Mouse (Mus musculus) embryonic facial prominence, embryonic 14.5 days (tissue): ENCODE measurements around the gene Slc2a8. TPM values are rescaled to one million over a fixed set of nuclear protein-coding genes. Genes with fewer than 3 reads are reported as not detected.

Experiments
- ATAC-seq: fragments of 200-750 bp; cut with Nextera tagmentation; 2 replicates; pipeline ENCODE4 v1.8.0; 2017; ENCODE audit warnings: low read depth, moderate number of reproducible peaks, moderate TSS enrichment
- DNase-seq: peaks from one replicate; pipeline ENCODE4 v3.0.0-alpha.2; 2015; ENCODE audit warnings: low spot score
- H3K27ac ChIP-seq: fragments of 300-500 bp; sonication (generic); replicated peaks from 2 replicates; pipeline ENCODE4 v1.5.1; 2014; ENCODE audit warnings: low read depth, mild to moderate bottlenecking, low read length, moderate library complexity
- H3K27me3 ChIP-seq: fragments of 300-500 bp; sonication (generic); replicated peaks from 2 replicates; pipeline ENCODE4 v1.6.1; 2014; ENCODE audit warnings: low read length; ENCODE audit not compliant: control insufficient read depth, insufficient read depth
- H3K36me3 ChIP-seq: fragments of 300-500 bp; sonication (generic); 2 replicates; pipeline ENCODE4 v1.6.1; 2014; ENCODE audit warnings: low read length, mixed read lengths; ENCODE audit not compliant: control insufficient read depth, insufficient read depth
- H3K4me1 ChIP-seq: fragments of 300-500 bp; sonication (generic); 2 replicates; pipeline ENCODE4 v1.6.1; 2014; ENCODE audit warnings: antibody characterized with exemption, low read length; ENCODE audit not compliant: control insufficient read depth, insufficient read depth
- H3K4me2 ChIP-seq: fragments of 300-500 bp; sonication (generic); 2 replicates; pipeline ENCODE4 v1.6.1; 2014; ENCODE audit warnings: low read depth, mild to moderate bottlenecking, low read length, moderate library complexity, mixed read lengths
- H3K4me3 ChIP-seq: fragments of 300-500 bp; sonication (generic); 2 replicates; pipeline ENCODE4 v1.5.1; 2014; ENCODE audit warnings: low read depth, mild to moderate bottlenecking, low read length
- H3K9ac ChIP-seq: fragments of 300-500 bp; sonication (generic); 2 replicates; pipeline ENCODE4 v1.6.1; 2014; ENCODE audit warnings: low read depth, mild to moderate bottlenecking, low read length, moderate library complexity, mixed read lengths
- H3K9me3 ChIP-seq: fragments of 300-500 bp; sonication (generic); 2 replicates; pipeline ENCODE4 v1.6.1; 2016; ENCODE audit warnings: low read length; ENCODE audit not compliant: control insufficient read depth
- WGBS: fragments of 180-500 bp; shearing (Covaris S2); extraction: QIAGEN DNeasy Blood & Tissue Kit; methylation state at CpG from one replicate; pipeline ENCODE4 v1.1.7; 2014; 5-methylcytosine and 5-hydroxymethylcytosine counted together
- polyA plus RNA-seq: library from polyadenylated mRNA; unstranded; fragments of >200 nt; fragmentation: Nextera tagmentation; extraction: Ambion mirVana; gene quantifications from 2 replicates; pipeline ENCODE4 v1.2.1, GENCODE M21; 2014

Slc2a8 gene
- polyA plus RNA-seq, 1 experiment from 2014 or later: 12.2 TPM

DNA sequence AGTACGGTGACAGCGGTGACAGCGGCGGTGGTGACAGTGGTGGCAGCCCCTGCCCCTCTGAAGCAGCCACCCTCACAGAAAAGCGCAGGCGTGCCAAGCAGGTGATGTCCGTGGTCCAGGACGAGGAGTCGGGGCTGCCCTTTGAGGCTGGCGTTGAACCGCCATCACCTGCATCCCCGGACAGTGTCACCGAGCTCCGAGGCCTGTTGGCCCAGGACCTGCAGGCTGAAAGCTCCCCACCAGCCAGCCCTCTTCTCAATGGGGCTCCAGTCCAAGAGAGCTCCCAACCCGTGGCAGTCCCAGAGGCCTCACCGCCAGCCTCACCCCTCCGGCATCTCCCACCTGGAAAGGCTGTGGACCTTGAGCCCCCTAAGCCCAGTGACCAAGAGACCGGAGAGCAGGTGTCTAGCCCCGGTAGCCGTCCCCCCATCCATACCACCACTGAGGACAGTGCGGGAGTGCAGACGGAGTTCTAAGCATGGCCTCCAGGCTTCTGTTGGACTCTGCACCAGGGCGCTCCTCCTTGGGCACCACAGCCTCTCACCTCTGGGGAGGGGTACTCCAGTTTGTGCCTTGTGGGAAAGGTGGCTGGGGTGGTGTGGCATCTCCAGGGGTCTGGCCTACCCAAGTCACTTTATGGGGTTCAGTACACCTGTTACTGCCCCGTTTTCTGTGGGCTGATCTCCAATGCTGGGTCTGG, 58.2 kb downstream of the Slc2a8 start:
- WGBS: 92% methylated on average over 22 of the region's 24 CpGs
- Histone ChIP-seq H3K36me3 (peaks cover 75% of the 10 kb centered on the region), H3K4me1 (no peaks in the 10 kb centered on the region), H3K9ac (no peak overlapping the region), H3K27me3 (no peaks in the 10 kb centered on the region), H3K9me3 (no peaks in the 10 kb centered on the region), H3K4me2 (no peak overlapping the region), H3K27ac (no peak overlapping the region), H3K4me3 (no peak overlapping the region)
- no peak for ATAC-seq
- no peak for DNase-seq

Other genes with a start within 250 kb of the Slc2a8 start
- 0.33 and 0.45 TPM in 2 replicates for gene 6330409D20Rik, start 241.1 kb downstream of the Slc2a8 start, polyA plus RNA-seq
- 64.5 and 73.2 TPM in 2 replicates for gene Tor2a, start 224.8 kb downstream of the Slc2a8 start, polyA plus RNA-seq
- gene Ttc16, start 206.4 kb downstream of the Slc2a8 start, polyA plus RNA-seq: 0.22 and 0.85 TPM in 2 replicates
- 5.2 and 5.8 TPM in 2 replicates for gene Ptrh1, start 206.3 kb downstream of the Slc2a8 start, polyA plus RNA-seq
- gene Cfap157, start 197.7 kb downstream of the Slc2a8 start, polyA plus RNA-seq: 0.20 and 0.63 TPM in 2 replicates
- 26.8 and 29.7 TPM in 2 replicates for gene Stxbp1, start 134.8 kb downstream of the Slc2a8 start, polyA plus RNA-seq
- 38.4 and 39.0 TPM in 2 replicates for gene Fam129b, start 106.0 kb downstream of the Slc2a8 start, polyA plus RNA-seq
- gene Rpl12, start 20.5 kb downstream of the Slc2a8 start, polyA plus RNA-seq: 224 and 237 TPM in 2 replicates
- 9.2 and 10.9 TPM in 2 replicates for gene Lrsam1, start 20.5 kb downstream of the Slc2a8 start, polyA plus RNA-seq
- gene Garnl3, start 149.6 kb upstream of the Slc2a8 start, polyA plus RNA-seq: 12.4 and 14.1 TPM in 2 replicates
- 57.9 and 62.6 TPM in 2 replicates for gene Angptl2, start 234.0 kb upstream of the Slc2a8 start, polyA plus RNA-seq